In the genomic region with DNA sequence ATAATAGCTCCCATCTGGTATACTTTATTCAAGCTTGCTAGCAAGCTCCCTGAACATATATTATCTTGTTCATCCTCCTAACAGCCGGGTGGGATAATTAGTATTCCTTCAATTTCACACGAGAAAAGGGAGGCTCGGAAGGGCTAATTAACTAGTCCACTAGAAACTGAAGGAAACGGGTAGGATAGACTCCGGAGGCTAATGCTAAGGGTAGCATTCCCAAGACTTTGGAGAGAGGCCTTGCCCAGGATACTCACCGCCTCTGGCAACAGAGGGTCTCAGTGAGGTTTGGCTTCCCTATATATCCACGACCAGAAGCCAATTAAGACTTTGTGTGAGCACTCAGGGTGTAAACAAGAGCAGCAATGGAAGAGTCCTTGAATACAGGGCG, we compare ENCODE assay signal across 15 mouse cellular contexts. TPM values are rescaled to one million over a fixed set of nuclear protein-coding genes. Genes with fewer than 3 reads are reported as not detected.
DNase-seq lines count a peak whose midpoint lies in the region; ATAC-seq lines count a peak whose summit lies in the region.
"Had no signal": no experiment of that assay in that cellular context is flagged by ENCODE, and none has a peak within 500 bp of the region (broad histone marks: within the 10 kb centered on the region; RNA-seq: fewer than 3 reads in every experiment).

No protein-coding gene starts in this region.

- intact Hi-C loops in left cerebral cortex, postnatal 10 days (cut with DNase I), result loop anchor here (2.0 to 5.0 kb wide), 3 partner anchors 35 to 85 kb away; no protein-coding TSS in a partner anchor

- H3K9ac ChIP-seq in hindbrain, embryonic 15.5 days, result no peak overlapping the region
- no peak overlapping the region for H3K9ac ChIP-seq in hindbrain, embryonic 11.5 days (ENCODE audit: low read depth, low read length)
- H3K9ac ChIP-seq in forebrain, embryonic 12.5 days, result no peak overlapping the region
- H3K9ac ChIP-seq in midbrain, embryonic 15.5 days, result no peak overlapping the region

- WGBS in hindbrain, embryonic 15.5 days, result 29% methylated on average over 8 of the region's 8 CpGs
- WGBS in hindbrain, embryonic 11.5 days, result 50% methylated on average over 8 of the region's 8 CpGs
- 43% methylated on average over 8 of the region's 8 CpGs for WGBS in embryonic facial prominence, embryonic 10.5 days
- WGBS in forebrain, embryonic 12.5 days, result 19% methylated on average over 8 of the region's 8 CpGs
- 34% methylated on average over 8 of the region's 8 CpGs for WGBS in midbrain, embryonic 15.5 days

- peak overlapping the region; percentile 74; the same call in 1 of the 2 replicates for H3K27ac ChIP-seq in hindbrain, embryonic 15.5 days (replicated peaks)
- no peak overlapping the region for H3K27ac ChIP-seq in hindbrain, embryonic 11.5 days (ENCODE audit: low read depth, low read length)
- no peak overlapping the region for H3K27ac ChIP-seq in embryonic facial prominence, embryonic 10.5 days (replicated peaks)
- peak overlapping the region; percentile 94 for H3K27ac ChIP-seq in forebrain, embryonic 12.5 days
- peak overlapping the region; percentile 62; the same call in 1 of the 2 replicates for H3K27ac ChIP-seq in midbrain, embryonic 15.5 days
- H3K27ac ChIP-seq: kidney, embryonic 15.5 days; limb, embryonic 15.5 days had no signal

- ATAC-seq in hindbrain, embryonic 15.5 days (ENCODE audit: low FRiP score, low read depth), result no peak
- ATAC-seq in hindbrain, embryonic 11.5 days (ENCODE audit: low FRiP score), result no peak
- peak; percentile 54 for ATAC-seq in forebrain, embryonic 12.5 days (ENCODE audit: low FRiP score)
- no peak for ATAC-seq in midbrain, embryonic 15.5 days (replicated peaks)

- H3K36me3 ChIP-seq in hindbrain, embryonic 15.5 days, result no peaks in the 10 kb centered on the region
- H3K36me3 ChIP-seq in hindbrain, embryonic 11.5 days (ENCODE audit: control insufficient read depth, insufficient read depth, low read length), result no peaks in the 10 kb centered on the region
- H3K36me3 ChIP-seq in embryonic facial prominence, embryonic 10.5 days (replicated peaks), result no peaks in the 10 kb centered on the region
- H3K36me3 ChIP-seq in forebrain, embryonic 12.5 days (replicated peaks), result no peaks in the 10 kb centered on the region
- H3K36me3 ChIP-seq in midbrain, embryonic 15.5 days (replicated peaks), result no peaks in the 10 kb centered on the region
- H3K36me3 ChIP-seq: kidney, embryonic 15.5 days; limb, embryonic 15.5 days; lung, embryonic 15.5 days had no signal

- peak overlapping the region; percentile 64; the same call in 1 of the 2 replicates for H3K4me3 ChIP-seq in hindbrain, embryonic 15.5 days
- no peak overlapping the region for H3K4me3 ChIP-seq in hindbrain, embryonic 11.5 days (ENCODE audit: low read depth, low read length)
- peak overlapping the region; percentile 68; the same call in 1 of the 2 replicates for H3K4me3 ChIP-seq in embryonic facial prominence, embryonic 10.5 days
- H3K4me3 ChIP-seq in forebrain, embryonic 12.5 days (replicated peaks), result peak overlapping the region; percentile 83; the same call in 1 of the 2 replicates
- H3K4me3 ChIP-seq in midbrain, embryonic 15.5 days, result no peak overlapping the region

- peak overlapping the region; percentile 97 for H3K4me2 ChIP-seq in hindbrain, embryonic 15.5 days
- no peak overlapping the region for H3K4me2 ChIP-seq in hindbrain, embryonic 11.5 days (replicated peaks; ENCODE audit: low read depth, low read length)
- H3K4me2 ChIP-seq in forebrain, embryonic 12.5 days, result peak overlapping the region; percentile 95
- peak overlapping the region; percentile 98 for H3K4me2 ChIP-seq in midbrain, embryonic 15.5 days

- H3K9me3 ChIP-seq in hindbrain, embryonic 15.5 days, result no peaks in the 10 kb centered on the region
- no peaks in the 10 kb centered on the region for H3K9me3 ChIP-seq in hindbrain, embryonic 11.5 days (ENCODE audit: control insufficient read depth, low read length)
- no peaks in the 10 kb centered on the region for H3K9me3 ChIP-seq in embryonic facial prominence, embryonic 10.5 days
- H3K9me3 ChIP-seq in forebrain, embryonic 12.5 days, result no peaks in the 10 kb centered on the region
- no peaks in the 10 kb centered on the region for H3K9me3 ChIP-seq in midbrain, embryonic 15.5 days
- H3K9me3 ChIP-seq: kidney, embryonic 15.5 days; limb, embryonic 15.5 days; lung, embryonic 15.5 days had no signal

- peaks cover 16% of the 10 kb centered on the region for H3K27me3 ChIP-seq in hindbrain, embryonic 15.5 days
- H3K27me3 ChIP-seq in hindbrain, embryonic 11.5 days (ENCODE audit: control insufficient read depth, insufficient read depth, low read length), result peaks cover 36% of the 10 kb centered on the region
- peaks cover 80% of the 10 kb centered on the region for H3K27me3 ChIP-seq in embryonic facial prominence, embryonic 10.5 days (replicated peaks; ENCODE audit: low read depth, poor library complexity, severe bottlenecking)
- peaks cover 37% of the 10 kb centered on the region for H3K27me3 ChIP-seq in forebrain, embryonic 12.5 days
- H3K27me3 ChIP-seq in midbrain, embryonic 15.5 days (replicated peaks), result peaks cover 22% of the 10 kb centered on the region

- peaks cover 37% of the 10 kb centered on the region for H3K4me1 ChIP-seq in hindbrain, embryonic 15.5 days (replicated peaks)
- peaks cover 3% of the 10 kb centered on the region; the same call in 1 of the 2 replicates for H3K4me1 ChIP-seq in hindbrain, embryonic 11.5 days (replicated peaks; ENCODE audit: control insufficient read depth, insufficient read depth, low read length)
- peaks cover 31% of the 10 kb centered on the region for H3K4me1 ChIP-seq in embryonic facial prominence, embryonic 10.5 days
- H3K4me1 ChIP-seq in forebrain, embryonic 12.5 days, result peaks cover 42% of the 10 kb centered on the region
- H3K4me1 ChIP-seq in midbrain, embryonic 15.5 days, result peaks cover 34% of the 10 kb centered on the region

- DNase-seq in hindbrain, embryonic 11.5 days (ENCODE audit: low spot score), result no peak
- DNase-seq in embryonic facial prominence, embryonic 10.5 days (ENCODE audit: low spot score), result no peak
- no peak for DNase-seq in lung, postnatal 25 days (ENCODE audit: low spot score)
- DNase-seq in left cerebral cortex, postnatal 10 days (ENCODE audit: extremely low spot score in 1 of 2, low spot score in 2 of 2), result no peak
- DNase-seq: gastrocnemius, postnatal 25 days; right cerebral cortex, postnatal 4 days; thymus, postnatal 25 days had no signal

RNA-seq across cellular contexts. Expression of a gene that starts 0.8 kb away (rescaled TPM):
- polyA plus RNA-seq in hindbrain, embryonic 15.5 days (2015; fragmentation: Nextera tagmentation; extraction: Ambion mirVana), result 7.3 and 11.3 TPM in 2 replicates
- 3.3 and 5.7 TPM in 2 replicates for polyA plus RNA-seq in hindbrain, embryonic 11.5 days (2014; fragmentation: Nextera tagmentation; extraction: Ambion mirVana)
- 1.9 and 2.4 TPM in 2 replicates for polyA plus RNA-seq in embryonic facial prominence, embryonic 10.5 days (2016; fragmentation: Nextera tagmentation; extraction: Ambion mirVana)
- 22.1 and 25.3 TPM in 2 replicates for polyA plus RNA-seq in forebrain, embryonic 12.5 days (2016; fragmentation: Nextera tagmentation; extraction: Ambion mirVana)
- 5.2 and 6.7 TPM in 2 replicates for polyA plus RNA-seq in midbrain, embryonic 15.5 days (2015; fragmentation: Nextera tagmentation; extraction: Ambion mirVana)
- 10 to 100 TPM; 62.6 to 66.5 TPM for total RNA-seq in left cerebral cortex, postnatal 10 days (2021)

RNA-seq across cellular contexts. Expression of a gene that starts 38.4 kb away (rescaled TPM):
- polyA plus RNA-seq in hindbrain, embryonic 15.5 days (2015; fragmentation: Nextera tagmentation; extraction: Ambion mirVana), result not detected in 2 replicates
- not detected in 2 replicates for polyA plus RNA-seq in hindbrain, embryonic 11.5 days (2014; fragmentation: Nextera tagmentation; extraction: Ambion mirVana)
- not detected in 2 replicates for polyA plus RNA-seq in embryonic facial prominence, embryonic 10.5 days (2016; fragmentation: Nextera tagmentation; extraction: Ambion mirVana)
- polyA plus RNA-seq in forebrain, embryonic 12.5 days (2016; fragmentation: Nextera tagmentation; extraction: Ambion mirVana), result not detected in 2 replicates
- not detected in 2 replicates for polyA plus RNA-seq in midbrain, embryonic 15.5 days (2015; fragmentation: Nextera tagmentation; extraction: Ambion mirVana)
- not detected for total RNA-seq in left cerebral cortex, postnatal 10 days (2021)
- total RNA-seq: gastrocnemius, postnatal 25 days had no signal
- polyA plus RNA-seq: heart, embryonic 16.5 days; kidney, embryonic 15.5 days; limb, embryonic 15.5 days; lung, embryonic 15.5 days; stomach, embryonic 14.5 days had no signal

RNA-seq across cellular contexts. Expression of a gene that starts 52.8 kb away (rescaled TPM):
- polyA plus RNA-seq in hindbrain, embryonic 15.5 days (2015; fragmentation: Nextera tagmentation; extraction: Ambion mirVana), result 44.9 and 46.0 TPM in 2 replicates
- polyA plus RNA-seq in hindbrain, embryonic 11.5 days (2014; fragmentation: Nextera tagmentation; extraction: Ambion mirVana), result 51.9 and 53.4 TPM in 2 replicates
- 55.5 and 57.0 TPM in 2 replicates for polyA plus RNA-seq in embryonic facial prominence, embryonic 10.5 days (2016; fragmentation: Nextera tagmentation; extraction: Ambion mirVana)
- polyA plus RNA-seq in forebrain, embryonic 12.5 days (2016; fragmentation: Nextera tagmentation; extraction: Ambion mirVana), result 52.3 and 55.9 TPM in 2 replicates
- polyA plus RNA-seq in midbrain, embryonic 15.5 days (2015; fragmentation: Nextera tagmentation; extraction: Ambion mirVana), result 47.0 and 50.7 TPM in 2 replicates
- 10 to 100 TPM; 26.9 to 29.2 TPM for total RNA-seq in left cerebral cortex, postnatal 10 days (2021)

Comparison
In these comparisons a context has a peak if more than half of its experiments do, and no peak if none do; other contexts are left out.
1. H3K27ac ChIP-seq: peak in hindbrain, embryonic 15.5 days (single experiment), forebrain, embryonic 12.5 days (single experiment) and midbrain, embryonic 15.5 days (single experiment); none in hindbrain, embryonic 11.5 days (single experiment) and embryonic facial prominence, embryonic 10.5 days (single experiment).
2. H3K4me3 ChIP-seq: peak in hindbrain, embryonic 15.5 days (single experiment), embryonic facial prominence, embryonic 10.5 days (single experiment) and forebrain, embryonic 12.5 days (single experiment); none in hindbrain, embryonic 11.5 days (single experiment) and midbrain, embryonic 15.5 days (single experiment).